Mouse (Mus musculus) CH12.LX (cell line): ENCODE results near the gene Rab8a. TPM values are rescaled to one million over a fixed set of nuclear protein-coding genes. Genes with fewer than 3 reads are reported as not detected.
"Not testable (repeated sequence)": the region's sequence is repeated elsewhere in the genome, so short reads cannot be mapped to it uniquely, and the experiment has no call there.

Experiments
- DNase-seq: peaks from one replicate; pipeline ENCODE4 v3.0.0-alpha.2; 2013; ENCODE audit errors: extremely low read depth
- H3K27ac ChIP-seq: 2 replicates; pipeline ENCODE4 v1.5.1; 2012; ENCODE audit warnings: low read depth, mild to moderate bottlenecking, control low read depth, moderate library complexity; ENCODE audit not compliant: insufficient read depth
- H3K27me3 ChIP-seq: replicated peaks from 2 replicates; pipeline ENCODE3; 2012; ENCODE audit warnings: inconsistent platforms
- H3K36me3 ChIP-seq, 2 experiments: replicated peaks in 1 of 2; 2 replicates each; pipeline versions ENCODE3 to v1.6.1; 2012; ENCODE audit warnings: inconsistent platforms in 1 of 2, low read length in 1 of 2, mild to moderate bottlenecking in 1 of 2, mixed read lengths in 1 of 2, moderate library complexity in 1 of 2; ENCODE audit not compliant: control insufficient read depth in 1 of 2, insufficient read depth in 1 of 2
- H3K4me1 ChIP-seq, 2 experiments: 2 replicates each; pipeline ENCODE4 v1.6.1; 2012; ENCODE audit warnings: inconsistent platforms in 1 of 2, moderate library complexity in 1 of 2; ENCODE audit not compliant: insufficient read depth in 2 of 2, control insufficient read depth in 1 of 2
- H3K4me2 ChIP-seq: 2 replicates; pipeline ENCODE4 v1.6.1; 2012; ENCODE audit warnings: low read depth, mild to moderate bottlenecking, control low read depth; ENCODE audit not compliant: poor library complexity, insufficient read depth, severe bottlenecking
- H3K4me3 ChIP-seq, 3 experiments: fragments of 150-350 bp in 1 of 3; sonication (generic) in 1 of 3; replicated peaks in 1 of 3; 2 replicates each; pipeline versions ENCODE3 to v1.5.1; 2011 to 2012; ENCODE audit warnings: low read depth in 2 of 3, low read length in 2 of 3, mild to moderate bottlenecking in 2 of 3, moderate library complexity in 2 of 3, control low read depth in 1 of 3, improper control_type of control experiment in 1 of 3, inconsistent platforms in 1 of 3, mixed read lengths in 1 of 3; ENCODE audit not compliant: poor library complexity in 1 of 3
- H3K79me2 ChIP-seq: replicated peaks from 2 replicates; pipeline ENCODE4 v1.6.1; 2012; ENCODE audit warnings: mild to moderate bottlenecking, moderate library complexity; ENCODE audit not compliant: control insufficient read depth, poor library complexity, insufficient read depth, severe bottlenecking; ENCODE audit errors: extremely low read depth
- H3K9ac ChIP-seq: 2 replicates; pipeline ENCODE4 v1.6.1; 2012; ENCODE audit warnings: low read depth, mild to moderate bottlenecking, control low read depth, moderate library complexity; ENCODE audit not compliant: insufficient read depth
- H3K9me3 ChIP-seq: replicated peaks from 2 replicates; pipeline ENCODE3; 2012; ENCODE audit warnings: low read length, inconsistent platforms, mixed read lengths
- CTCF ChIP-seq, 2 experiments: IDR thresholded peaks in 1 of 2; conservative IDR thresholded peaks in 1 of 2; 2 replicates each; pipeline ENCODE4 v1.5.1; 2011 to 2012; ENCODE audit warnings: low read depth in 2 of 2, low read length in 2 of 2, improper control_type of control experiment in 1 of 2, inconsistent platforms in 1 of 2, mild to moderate bottlenecking in 1 of 2, moderate library complexity in 1 of 2
- IRF4 ChIP-seq: IDR thresholded peaks from 2 replicates; pipeline ENCODE4 v1.6.1; 2014; ENCODE audit warnings: low read depth, mild to moderate bottlenecking, inconsistent platforms, low read length, improper control_type of control experiment
- JUND ChIP-seq: conservative IDR thresholded peaks from 2 replicates; pipeline ENCODE4 v1.6.1; 2011; ENCODE audit warnings: low read depth, low read length, improper control_type of control experiment
- MAX ChIP-seq: IDR thresholded peaks from 2 replicates; pipeline ENCODE4 v1.6.1; 2011; ENCODE audit warnings: low read length, improper control_type of control experiment
- MEF2A ChIP-seq: IDR thresholded peaks from 2 replicates; pipeline ENCODE4 v1.6.1; 2014; ENCODE audit warnings: low read depth, mild to moderate bottlenecking, inconsistent platforms, low read length, improper control_type of control experiment, borderline replicate concordance
- NELFE ChIP-seq: IDR thresholded peaks from 2 replicates; pipeline ENCODE4 v1.6.1; 2011; ENCODE audit warnings: low read depth, low read length, improper control_type of control experiment
- NRF1 ChIP-seq: IDR thresholded peaks from 2 replicates; pipeline ENCODE4 v1.6.1; 2014; ENCODE audit warnings: low read depth, mild to moderate bottlenecking, inconsistent platforms, low read length, improper control_type of control experiment, moderate library complexity
- PAX5 ChIP-seq: IDR thresholded peaks from 2 replicates; pipeline ENCODE4 v1.6.1; 2012; ENCODE audit warnings: low read length, inconsistent platforms, mixed read lengths
- POLR2A ChIP-seq: IDR thresholded peaks from 2 replicates; pipeline ENCODE4 v1.6.1; 2011; ENCODE audit warnings: low read depth, mild to moderate bottlenecking, improper control_type of control experiment, low read length
- POLR2AphosphoS2 ChIP-seq: IDR thresholded peaks from 2 replicates; pipeline ENCODE4 v1.6.1; 2011; ENCODE audit warnings: low read depth, low read length, improper control_type of control experiment
- RAD21 ChIP-seq: IDR thresholded peaks from 2 replicates; pipeline ENCODE4 v1.6.1; 2011; ENCODE audit warnings: low read depth, mild to moderate bottlenecking, low read length, improper control_type of control experiment, moderate library complexity
- RCOR1 ChIP-seq: conservative IDR thresholded peaks from 2 replicates; pipeline ENCODE4 v1.6.1; 2012; ENCODE audit warnings: low read depth, mild to moderate bottlenecking, inconsistent platforms, low read length, improper control_type of control experiment
- SMC3 ChIP-seq: IDR thresholded peaks from 2 replicates; pipeline ENCODE4 v1.6.1; 2011; ENCODE audit warnings: low read depth, low read length, improper control_type of control experiment
- TBP ChIP-seq: conservative IDR thresholded peaks from 2 replicates; pipeline ENCODE4 v1.6.1; 2011; ENCODE audit warnings: low read depth, low read length, improper control_type of control experiment
- TCF12 ChIP-seq: IDR thresholded peaks from 2 replicates; pipeline ENCODE4 v1.6.1; 2014; ENCODE audit warnings: low read depth, mild to moderate bottlenecking, inconsistent platforms, low read length, improper control_type of control experiment
- USF2 ChIP-seq: conservative IDR thresholded peaks from 2 replicates; pipeline ENCODE4 v1.6.1; 2011; ENCODE audit warnings: low read depth, low read length, improper control_type of control experiment
- ZKSCAN1 ChIP-seq: IDR thresholded peaks from 2 replicates; pipeline ENCODE4 v1.6.1; 2012; ENCODE audit warnings: low read depth, inconsistent platforms, low read length, improper control_type of control experiment, borderline replicate concordance
- ZNF384 ChIP-seq: IDR thresholded peaks from 2 replicates; pipeline ENCODE4 v1.6.1; 2012; ENCODE audit warnings: low read depth, low read length, improper control_type of control experiment, inconsistent platforms
- dilution Hi-C: fragments of 300-500 bp; cut with MboI; formaldehyde crosslinking; loops from 2 replicates; pipeline ENCODE4 v1.14.3; 2020; ENCODE audit warnings: low sequenced_read_pairs; ENCODE audit not compliant: extremely low pct_unique_long_range_greater_than_20kb, extremely low pct_ligation_motif_present
- in situ Hi-C: fragments of 300-500 bp; cut with MboI; formaldehyde crosslinking; loops from 3 replicates; pipeline ENCODE4 v1.14.3; 2019; ENCODE audit warnings: low sequenced_read_pairs, low pct_ligation_motif_present, low pct_unique_long_range_greater_than_20kb, mixed read lengths
- polyA plus RNA-seq: library from polyadenylated mRNA; unstranded; fragments of >175 nt; gene quantifications from 2 replicates; pipeline ENCODE4 v1.2.1, GENCODE M21; 2012; ENCODE audit warnings: low read depth; ENCODE audit not compliant: insufficient read length
- total RNA-seq, 2 experiments: library from RNA; depleted of rRNA; stranded (reverse); fragments of 300-350 nt in 1 of 2; fragments of >200 nt in 1 of 2; gene quantifications; 2 replicates each; pipeline ENCODE4 v1.2.3; 2012 to 2014

Rab8a gene
- total and polyA plus RNA-seq, 3 experiments, result 102 to 190 (median 136) TPM

DNA sequence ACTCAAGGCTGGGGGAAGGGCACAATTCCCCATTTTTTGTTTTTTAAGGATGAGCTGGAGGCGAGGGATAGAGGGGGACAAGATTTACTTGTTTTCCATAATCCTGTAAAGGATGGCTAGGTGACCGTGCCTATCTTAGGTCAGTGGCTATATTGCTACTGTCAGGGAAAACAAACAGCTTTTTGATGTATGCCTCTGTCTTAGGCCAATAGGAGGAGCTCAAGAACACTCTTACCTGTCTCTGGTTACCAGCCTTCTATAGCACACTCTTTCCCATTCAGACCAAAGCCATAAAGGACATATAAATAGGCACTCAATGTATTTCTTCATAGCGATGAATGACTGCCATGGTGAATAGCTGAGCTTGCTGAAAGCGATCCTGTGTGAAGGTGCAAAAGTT lies 42.4 kb upstream of the Rab8a start:
- no peak for DNase-seq
- H3K4me3 ChIP-seq, result no peak overlapping the region
- no peaks in the 10 kb centered on the region for H3K36me3 ChIP-seq
- no peak overlapping the region for H3K27ac ChIP-seq
- no peaks in the 10 kb centered on the region for H3K9me3 ChIP-seq
- H3K27me3 ChIP-seq, result no peaks in the 10 kb centered on the region
- H3K9ac ChIP-seq, result no peak overlapping the region
- H3K4me1 ChIP-seq, result peaks cover 0 to 3% of the 10 kb centered on the region in 2 experiments; a peak in 1 of 4 replicates
- in situ Hi-C loops (loop anchor here (25.0 kb wide), 1 partner anchor 981 kb away; no protein-coding TSS in a partner anchor), dilution Hi-C loops (no loop called here)
- no peak for TF ChIP-seq NRF1
- TF ChIP-seq RAD21, result peak; percentile 35
- no peak for TF ChIP-seq USF2
- no peak for TF ChIP-seq JUND
- TF ChIP-seq NELFE, result no peak
- TF ChIP-seq ZNF384, result no peak
- TF ChIP-seq SMC3, result peak; percentile 32; the same call in 1 of the 2 replicates
- no peak for TF ChIP-seq POLR2A
- no peak for TF ChIP-seq IRF4
- TF ChIP-seq PAX5, result no peak
- peak in 1 of 2 experiments; percentile 56; a peak in 2 of 4 replicates for TF ChIP-seq CTCF (conservative IDR thresholded peaks at IDR 0.05 in 1 of 2, IDR thresholded peaks at IDR 0.05 in 1 of 2; ENCODE audit: low read depth in 2 of 2, low read length in 2 of 2)
- TF ChIP-seq TCF12, result no peak
- no peak for TF ChIP-seq MAX
- no peak for TF ChIP-seq ZKSCAN1
- H3K79me2 ChIP-seq, result no peaks in the 10 kb centered on the region
- H3K4me2 ChIP-seq, result no peak overlapping the region

DNA sequence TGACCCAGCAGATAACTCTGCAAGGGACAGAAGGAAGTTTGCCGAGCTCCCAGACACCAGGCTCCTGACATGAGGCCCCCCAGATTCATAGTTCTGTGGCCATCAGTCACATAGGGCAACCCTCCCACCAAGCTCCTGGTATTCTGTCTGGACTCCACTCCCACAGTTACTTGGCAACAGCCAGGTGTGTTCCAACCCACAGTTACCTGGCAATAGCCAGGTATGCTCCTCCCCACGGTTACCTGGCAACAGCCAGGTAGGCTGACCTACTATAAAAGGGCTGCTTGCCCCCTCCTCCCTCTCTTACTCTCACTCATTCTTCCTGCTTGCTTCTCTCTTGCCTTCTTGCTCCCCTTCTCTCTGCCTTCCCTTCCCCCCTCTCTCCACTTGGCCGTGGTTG lies 39.5 kb upstream of the Rab8a start:
- in situ Hi-C loops, result loop anchor here (25.0 kb wide), 1 partner anchor 984 kb away; no protein-coding TSS in a partner anchor

DNA sequence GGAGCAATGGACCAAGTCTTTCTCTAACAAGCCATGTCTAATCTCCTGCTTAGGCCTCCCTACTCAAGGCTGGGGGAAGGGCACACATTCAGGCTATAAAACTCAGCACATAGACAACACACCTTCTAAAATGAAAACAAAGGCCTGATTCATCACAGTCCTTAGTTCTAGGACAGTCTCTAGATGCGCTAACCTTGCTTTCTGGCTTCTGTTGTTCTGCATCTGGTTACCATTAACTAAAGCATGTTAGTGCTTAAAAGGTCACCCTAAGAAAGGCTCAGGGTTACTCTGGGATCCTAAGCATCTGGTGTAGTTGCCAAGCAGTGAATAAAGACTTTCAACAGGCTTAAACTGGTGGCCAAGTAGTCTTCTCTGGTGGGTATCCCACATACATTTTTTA lies 39.0 kb upstream of the Rab8a start:
- Histone ChIP-seq H3K4me1 (no peaks in the 10 kb centered on the region), H3K27ac (no peak overlapping the region), H3K9ac (no peak overlapping the region), H3K36me3 (no peaks in the 10 kb centered on the region), H3K4me2 (no peak overlapping the region), H3K27me3 (no peaks in the 10 kb centered on the region), H3K9me3 (no peaks in the 10 kb centered on the region), H3K4me3 (no peak overlapping the region), H3K79me2 (no peaks in the 10 kb centered on the region)
- dilution Hi-C loops (no loop called here), in situ Hi-C loops (loop anchor here (25.0 kb wide), 1 partner anchor 985 kb away; no protein-coding TSS in a partner anchor)
- DNase-seq, result no peak
- TF ChIP-seq JUND (no peak), USF2 (no peak), MEF2A (no peak), RCOR1 (no peak), POLR2AphosphoS2 (no peak), CTCF (conservative IDR thresholded peaks at IDR 0.05 in 1 of 2, IDR thresholded peaks at IDR 0.05 in 1 of 2; ENCODE audit: low read depth in 2 of 2, low read length in 2 of 2) (no peak), TBP (no peak)

More for the DNA sequence above, 39.5 kb upstream of the Rab8a start:
- H3K4me1 ChIP-seq, DNase-seq, H3K9me3 ChIP-seq, H3K36me3 ChIP-seq, H3K27me3 ChIP-seq, dilution Hi-C loops, H3K4me3 ChIP-seq, H3K27ac ChIP-seq, H3K79me2 ChIP-seq, H3K4me2 ChIP-seq, H3K9ac ChIP-seq: not testable (repeated sequence)
